Mouse (Mus musculus) layer of hippocampus, postnatal 14 days (tissue): ENCODE measurements around the gene Cep152. TPM values are rescaled to one million over a fixed set of nuclear protein-coding genes. Genes with fewer than 3 reads are reported as not detected.
A peak's percentile ranks its signal among the peaks of the same experiment; 100 is the strongest.

Experiments used
- DNase-seq, 2 experiments: peaks; one replicate each; pipeline ENCODE4 v3.0.0; 2021 to 2022; ENCODE audit warnings: low spot score in 2 of 2, mixed read lengths in 1 of 2
- long read RNA-seq, 2 experiments: library from polyadenylated mRNA; stranded (forward); transcript quantifications; one replicate each; pipeline ENCODE4 v2.0.0; 2021
- total RNA-seq, 2 experiments: library from RNA; stranded (reverse); gene quantifications; 2 replicates each; pipeline ENCODE4 v1.2.3; 2021

The Cep152 gene
- 1 to 10 TPM; 2.9 to 3.0 TPM for total RNA-seq
- long read RNA-seq, experiment 1, partial matches to known transcripts: 1 of 3 reads
- long read RNA-seq, experiment 1, other reads (novel, unspliced or antisense): 2 of 3 reads
- long read RNA-seq, experiment 2, partial matches to known transcripts: 1 of 3 reads
- long read RNA-seq, experiment 2, other reads (novel, unspliced or antisense): 2 of 3 reads

DNA sequence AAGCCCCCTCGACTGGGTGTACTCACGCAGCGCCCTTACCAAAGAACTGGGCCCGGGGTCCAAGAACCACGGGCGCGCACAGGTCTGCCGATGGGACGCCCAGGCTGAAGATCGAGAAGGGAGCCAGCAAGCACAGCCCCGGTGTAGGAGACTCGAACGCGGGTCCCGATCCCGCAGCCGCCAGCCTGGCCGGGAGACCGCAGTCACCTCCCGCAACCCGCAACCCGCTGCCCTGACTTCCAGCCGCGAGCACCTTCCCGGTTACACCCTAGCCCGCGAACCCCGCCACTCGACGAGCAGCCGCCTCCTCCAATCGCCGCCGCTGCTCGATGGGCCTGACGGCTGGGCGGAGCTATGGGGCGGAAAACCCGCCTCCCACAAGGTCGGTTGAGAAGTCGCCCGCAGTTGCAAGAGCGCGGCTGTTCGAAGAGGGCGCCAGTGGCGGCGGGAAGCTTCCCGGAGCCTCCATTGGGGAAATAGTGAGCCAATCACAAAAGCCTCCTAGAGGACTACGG is at the start of gene Cep152:
TSS of gene Cep152 (minus strand) at position 277 of the 515 bp plus-strand sequence.
- DNase-seq: peak; percentile 94 to 97

- peak; percentile 75 to 86 for DNase-seq
Observed at GRCm38 (mm10) chr2:125672957-125673631, 48.2 kb upstream of the Cep152 start, which contains the start of gene Eid1. Eid1 (plus strand) TSS chr2:125673095.

DNA sequence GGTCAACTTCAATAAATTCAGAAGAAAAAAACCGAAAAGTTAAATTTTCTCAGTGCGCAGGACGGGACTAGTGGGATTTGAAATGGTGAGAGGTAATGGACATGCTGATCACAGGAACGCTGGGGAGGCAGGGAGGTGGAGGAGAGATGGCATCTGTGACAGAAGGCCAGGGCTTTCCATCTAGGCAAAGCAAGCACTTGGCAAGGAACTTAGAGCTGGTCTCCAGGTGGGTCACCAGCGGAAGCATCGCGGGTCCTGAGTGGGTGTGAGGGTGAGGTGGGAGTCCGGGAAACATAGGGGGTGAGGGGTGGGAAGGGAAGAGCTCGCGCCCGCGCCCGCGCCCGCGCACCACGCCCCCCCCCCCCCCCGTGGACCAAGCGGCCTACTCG is 47.6 kb upstream of the Cep152 start:
- no peak for DNase-seq

DNA sequence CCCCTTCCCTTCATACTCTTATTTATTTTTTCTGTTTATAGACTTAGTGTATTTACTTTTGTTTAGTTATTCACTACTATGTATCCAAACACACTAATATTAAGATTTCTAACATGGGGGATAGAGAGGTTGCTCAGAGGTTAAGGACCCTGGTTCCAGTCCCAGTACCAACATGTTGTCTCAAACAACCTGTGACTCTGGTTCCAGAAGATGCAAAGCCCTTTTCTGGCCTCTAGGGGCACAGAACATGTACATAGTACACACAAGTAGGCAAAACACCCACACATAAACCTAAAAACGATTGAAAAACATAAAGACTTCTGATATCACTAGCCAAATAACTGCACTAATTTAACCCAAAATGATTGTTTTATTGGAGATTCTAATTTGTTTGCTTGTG is 45.9 kb upstream of the Cep152 start:
- no peak for DNase-seq

- DNase-seq: no peak
Observed at GRCm38 (mm10) chr2:125667721-125668120, 42.8 kb upstream of the Cep152 start.

GRCm38 (mm10) chr2:125667184-125667583 is 42.3 kb upstream of the Cep152 start:
- DNase-seq: no peak

- no peak for DNase-seq
Observed at GRCm38 (mm10) chr2:125666668-125667067, 41.8 kb upstream of the Cep152 start.

- no peak for DNase-seq
Observed at GRCm38 (mm10) chr2:125665909-125666308, 41.0 kb upstream of the Cep152 start.

DNA sequence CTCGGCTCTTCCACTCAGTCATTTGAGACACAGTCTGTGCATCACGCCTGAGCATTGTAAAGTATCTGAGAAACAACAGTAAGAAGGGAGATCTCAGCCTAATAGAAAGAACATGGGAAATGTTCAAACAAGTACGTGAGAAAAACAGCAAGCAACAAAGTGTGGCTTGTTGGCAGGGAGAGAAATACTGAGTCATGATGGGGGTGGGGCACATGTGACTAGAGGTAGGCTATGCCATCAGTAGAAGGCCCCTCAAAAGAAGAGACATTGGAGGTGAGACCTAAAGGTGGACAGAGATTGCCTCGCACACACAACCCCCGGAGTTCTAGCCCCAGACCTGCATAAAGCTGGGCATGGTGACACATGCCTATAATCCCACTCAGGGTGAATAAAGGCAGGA is 40.3 kb upstream of the Cep152 start:
- DNase-seq: no peak

GRCm38 (mm10) chr2:125662517-125662916 is 37.6 kb upstream of the Cep152 start:
- no peak for DNase-seq

DNA sequence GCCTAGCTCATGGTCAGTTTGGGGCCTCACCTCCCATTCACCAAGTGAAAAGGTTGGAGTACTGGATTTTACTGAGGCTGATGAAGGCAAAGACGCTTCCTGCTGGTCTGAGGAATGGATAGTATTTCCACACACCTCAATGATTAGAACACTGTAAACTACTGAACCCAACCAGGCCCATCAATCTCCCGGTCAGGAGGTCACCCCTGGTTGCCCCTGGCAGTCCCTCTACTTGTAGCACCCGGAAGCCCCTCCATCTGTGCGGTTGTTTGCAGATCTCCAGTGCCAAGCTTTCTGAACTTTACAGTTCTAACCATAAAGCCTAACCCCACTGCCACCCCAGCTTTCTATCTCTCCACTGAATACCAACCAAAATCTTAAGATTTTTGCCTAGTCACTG is 36.2 kb upstream of the Cep152 start:
- no peak for DNase-seq

GRCm38 (mm10) chr2:125660537-125661130 is 35.7 kb upstream of the Cep152 start:
- DNase-seq: no peak

DNA sequence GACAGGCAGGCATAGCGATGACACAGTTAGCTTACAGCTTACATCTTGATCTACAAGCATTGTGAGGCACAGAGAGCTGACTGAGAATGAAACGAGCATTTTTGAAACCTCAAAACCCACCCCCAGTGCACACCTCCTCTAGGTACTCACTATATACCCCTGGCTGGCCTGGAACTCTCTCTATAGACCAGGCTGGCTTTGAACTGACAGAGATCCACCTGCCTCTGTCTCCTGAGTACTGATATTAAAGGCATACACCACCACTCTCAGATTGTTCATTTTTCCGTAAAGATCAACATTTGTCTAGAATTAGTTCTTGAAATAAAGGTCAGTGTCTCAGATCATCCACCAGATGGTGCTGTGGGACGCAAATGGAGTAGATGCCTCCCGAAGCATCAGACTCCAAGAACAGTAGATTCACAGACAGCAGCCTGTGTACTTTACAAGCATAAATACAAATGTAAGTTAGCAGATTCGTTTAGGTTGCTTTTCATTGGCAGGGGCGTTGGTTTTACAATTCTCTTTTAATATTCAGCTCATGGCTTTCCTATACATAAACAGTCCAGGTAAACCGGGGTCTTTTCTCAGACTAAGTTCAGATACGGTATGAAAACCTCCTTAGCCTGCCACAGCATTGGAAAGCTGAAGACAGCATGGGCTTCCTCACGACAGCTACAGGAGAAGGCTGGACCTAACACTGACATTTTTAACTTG is 35.1 kb upstream of the Cep152 start:
- peak; percentile 60 to 86 for DNase-seq

DNA sequence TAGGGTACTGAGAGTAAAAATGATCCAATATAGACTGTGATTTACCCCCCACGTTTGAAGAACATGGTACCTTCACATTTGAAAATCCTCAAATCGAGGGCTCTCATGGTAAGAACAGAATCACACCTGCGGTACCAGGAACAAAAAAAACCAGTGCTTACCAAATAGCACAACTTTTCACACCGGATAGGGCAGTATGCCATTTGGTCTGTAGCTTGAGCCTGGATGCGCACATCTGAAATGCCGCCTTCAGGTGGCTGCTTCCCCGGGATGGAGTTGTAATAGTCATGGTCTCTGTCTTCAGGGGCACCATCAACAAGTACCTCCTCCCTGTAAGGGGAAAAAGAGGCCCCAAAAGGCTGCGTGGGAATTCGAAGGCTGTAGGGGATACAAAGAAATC is 30.5 kb upstream of the Cep152 start:
- DNase-seq: no peak

DNA sequence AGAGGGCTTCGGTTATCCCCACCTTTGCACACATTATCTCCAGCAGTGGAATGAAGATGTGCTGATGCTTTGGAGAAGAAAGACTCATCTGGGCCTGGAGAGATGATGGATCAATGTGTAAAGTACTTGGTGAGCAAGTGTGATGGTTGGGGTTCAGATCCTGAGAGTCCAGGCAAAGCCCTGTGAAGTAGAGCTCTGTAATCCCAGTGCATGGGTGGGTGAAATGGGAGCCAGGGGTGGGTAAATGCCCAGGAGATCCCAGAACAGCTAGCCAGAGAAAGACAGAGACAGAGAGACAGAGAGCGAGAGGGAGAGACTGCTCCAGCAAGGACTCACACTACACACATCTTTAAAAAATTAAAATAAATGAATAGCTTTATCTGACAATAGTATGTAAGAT is 28.4 kb upstream of the Cep152 start:
- DNase-seq: no peak

DNA sequence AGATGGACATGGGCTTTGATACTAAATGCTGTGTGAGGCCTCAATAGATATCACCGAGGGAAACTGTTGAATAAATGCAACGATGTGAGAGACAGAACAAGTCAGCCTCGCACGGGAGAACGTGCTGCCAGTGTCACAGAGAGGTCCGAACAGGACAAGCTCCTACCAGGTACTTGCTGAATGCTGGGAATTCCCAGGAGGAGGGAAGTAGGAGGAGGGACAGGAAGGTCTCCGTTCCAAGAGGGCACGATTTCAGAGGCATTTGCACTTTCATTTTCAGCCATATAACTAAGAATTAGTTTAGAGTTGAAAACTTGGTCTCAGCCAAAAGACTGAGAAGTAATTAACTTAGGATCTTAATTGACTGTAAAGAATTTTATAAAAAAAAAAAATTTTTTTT is 26.6 kb upstream of the Cep152 start:
- no peak for DNase-seq

DNA sequence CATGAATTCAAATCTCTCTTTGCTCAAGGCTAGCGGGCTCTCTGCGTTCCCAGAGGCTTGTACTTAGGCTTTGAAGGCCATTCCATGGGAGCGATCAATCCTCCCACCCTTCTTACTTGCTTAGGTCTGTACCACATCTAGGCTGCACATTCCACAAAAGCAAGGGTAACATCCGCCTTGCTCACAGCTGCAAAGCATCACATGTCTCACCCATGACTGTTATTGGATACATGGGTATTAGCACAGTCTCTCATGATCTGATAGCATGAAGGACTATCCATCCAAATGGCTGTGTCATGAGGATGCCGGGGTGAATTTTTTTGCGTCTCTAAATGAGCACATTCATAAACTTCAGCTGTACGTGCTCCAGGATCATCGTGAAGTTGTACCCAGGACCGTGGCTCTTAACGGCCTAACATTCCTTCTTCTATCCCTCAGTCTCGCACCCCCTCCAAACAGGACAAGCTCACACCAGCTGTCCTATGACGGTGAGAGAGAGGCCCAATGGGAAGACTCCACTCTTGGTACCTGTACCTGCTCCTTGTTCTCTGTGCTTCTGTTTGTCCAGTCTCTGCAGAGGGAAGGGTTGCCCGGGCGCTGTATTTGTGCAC is 25.9 kb upstream of the Cep152 start:
- no peak for DNase-seq

- no peak for DNase-seq
Observed at GRCm38 (mm10) chr2:125650038-125650437, 25.1 kb upstream of the Cep152 start.

- DNase-seq: no peak
Observed at GRCm38 (mm10) chr2:125644912-125645311, 20.0 kb upstream of the Cep152 start.

- DNase-seq: no peak
Observed at GRCm38 (mm10) chr2:125637331-125637730, 12.4 kb upstream of the Cep152 start.

GRCm38 (mm10) chr2:125630010-125630409 is 5.1 kb upstream of the Cep152 start:
- DNase-seq: no peak
